Mouse (Mus musculus) retina, postnatal 7 days (tissue): ENCODE results near the gene Ak3.
A peak's percentile ranks its signal among the peaks of the same experiment; 100 is the strongest.
"Not testable (repeated sequence)": the region's sequence is repeated elsewhere in the genome, so short reads cannot be mapped to it uniquely, and the experiment has no call there.

Source experiments
- DNase-seq: peaks from one replicate; pipeline ENCODE4 v3.0.0-alpha.2; 2012; ENCODE audit warnings: low read depth, low spot score

The Ak3 gene

GRCm38 (mm10) chr19:29044353-29044768, 3.4 kb downstream of the Ak3 start:
- no peak for DNase-seq

DNA sequence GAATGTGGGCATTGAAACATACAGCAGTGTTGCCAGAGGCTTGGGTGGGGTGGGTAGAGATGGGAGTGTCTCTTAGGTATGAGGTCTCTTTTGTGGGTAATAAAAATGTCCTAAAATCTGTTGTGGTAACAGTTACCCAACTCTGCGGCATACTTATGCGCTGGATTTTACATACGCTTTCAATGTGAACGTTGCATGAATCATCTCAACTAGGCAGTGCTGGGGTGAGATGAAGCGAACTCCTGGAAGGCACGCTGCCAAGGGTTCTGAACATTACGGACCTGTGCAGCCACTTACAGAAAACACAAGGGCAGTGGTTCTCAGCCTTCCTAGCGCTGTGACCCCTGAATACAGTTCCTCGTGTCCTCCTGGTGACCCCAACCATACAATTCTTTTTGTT, 5.1 kb downstream of the Ak3 start:
- DNase-seq: no peak

DNA sequence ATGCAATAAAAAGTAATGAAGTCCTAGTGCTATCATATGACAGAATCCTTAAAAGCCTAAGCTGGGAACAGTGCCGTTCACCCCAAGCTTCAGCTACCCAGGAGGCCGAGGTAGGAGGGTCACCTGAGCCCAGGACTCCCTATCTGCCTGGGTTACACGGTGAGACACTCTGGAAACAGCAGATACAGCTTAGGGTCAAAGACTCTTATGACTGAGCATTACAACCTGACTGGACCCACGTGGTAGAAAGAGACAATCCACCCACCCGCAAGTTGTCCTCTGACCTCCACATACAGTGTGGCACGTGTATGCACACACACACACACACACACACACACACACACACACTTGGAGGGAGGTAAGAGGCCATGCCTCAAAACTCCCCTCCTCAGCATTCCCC, 5.6 kb downstream of the Ak3 start:
- no peak for DNase-seq

GRCm38 (mm10) chr19:29040206-29040605, 7.6 kb downstream of the Ak3 start:
- DNase-seq: no peak

GRCm38 (mm10) chr19:29039334-29039733, 8.4 kb downstream of the Ak3 start:
- no peak for DNase-seq

DNA sequence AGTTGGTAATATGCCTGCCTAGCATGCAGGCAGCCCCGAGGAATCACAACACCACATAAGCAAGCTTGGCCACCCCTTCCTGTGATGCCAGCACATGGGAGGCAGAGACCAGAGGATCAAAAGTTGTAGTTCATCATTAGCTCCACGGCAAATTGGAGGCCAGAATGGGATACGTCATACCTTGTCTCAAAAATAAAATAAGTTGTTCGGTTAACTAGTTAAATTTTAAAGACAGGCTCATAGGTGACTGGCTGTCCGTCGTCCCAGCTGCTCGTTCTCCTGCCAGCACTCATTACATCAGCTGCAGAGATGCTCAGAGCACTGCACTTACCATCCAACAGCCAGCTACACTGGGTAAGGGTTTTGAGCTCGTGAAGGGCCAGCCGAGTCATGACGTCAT, 10.2 kb downstream of the Ak3 start:
- no peak for DNase-seq

DNA sequence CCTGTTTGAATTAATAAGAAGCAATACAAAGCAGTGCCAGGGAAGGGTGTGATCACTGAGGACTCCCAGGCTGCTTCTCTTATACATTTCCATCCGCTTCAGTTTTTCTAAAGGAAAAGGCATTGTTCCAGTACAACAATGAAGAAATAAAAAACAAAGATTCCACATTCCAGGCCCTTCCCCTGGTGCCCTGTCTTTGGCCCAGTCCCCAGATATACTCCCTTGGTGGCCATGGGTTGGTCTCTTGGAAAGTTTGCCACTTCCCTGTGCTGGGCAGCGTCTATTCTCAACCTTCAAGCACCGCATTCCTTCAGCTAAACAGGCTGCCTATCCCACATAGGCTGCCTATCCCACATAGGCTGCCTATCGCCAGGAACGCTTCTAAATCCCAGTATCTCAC, 10.7 kb downstream of the Ak3 start:
- no peak for DNase-seq

DNA sequence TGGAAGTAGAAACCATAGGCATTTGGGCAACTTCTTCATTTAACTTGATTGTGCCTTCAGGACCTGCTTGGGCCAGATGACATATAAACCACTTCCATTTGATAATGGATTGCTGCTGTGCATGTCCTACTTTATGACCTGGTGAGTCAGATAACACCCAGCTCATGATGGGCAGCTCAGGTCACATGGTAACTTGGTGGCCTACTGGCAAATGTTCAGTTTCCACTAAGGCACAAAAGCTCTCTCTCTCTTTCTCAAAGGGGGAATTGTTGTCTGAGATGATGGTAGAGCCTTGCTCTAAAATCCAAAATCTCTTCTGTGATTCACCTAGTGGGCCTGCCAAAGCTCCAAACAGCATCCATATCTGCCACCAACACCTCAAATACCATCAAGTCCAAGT, 15.1 kb downstream of the Ak3 start:
- DNase-seq: no peak

- no peak for DNase-seq
Observed at GRCm38 (mm10) chr19:29031788-29032187, 16.0 kb downstream of the Ak3 start.

DNA sequence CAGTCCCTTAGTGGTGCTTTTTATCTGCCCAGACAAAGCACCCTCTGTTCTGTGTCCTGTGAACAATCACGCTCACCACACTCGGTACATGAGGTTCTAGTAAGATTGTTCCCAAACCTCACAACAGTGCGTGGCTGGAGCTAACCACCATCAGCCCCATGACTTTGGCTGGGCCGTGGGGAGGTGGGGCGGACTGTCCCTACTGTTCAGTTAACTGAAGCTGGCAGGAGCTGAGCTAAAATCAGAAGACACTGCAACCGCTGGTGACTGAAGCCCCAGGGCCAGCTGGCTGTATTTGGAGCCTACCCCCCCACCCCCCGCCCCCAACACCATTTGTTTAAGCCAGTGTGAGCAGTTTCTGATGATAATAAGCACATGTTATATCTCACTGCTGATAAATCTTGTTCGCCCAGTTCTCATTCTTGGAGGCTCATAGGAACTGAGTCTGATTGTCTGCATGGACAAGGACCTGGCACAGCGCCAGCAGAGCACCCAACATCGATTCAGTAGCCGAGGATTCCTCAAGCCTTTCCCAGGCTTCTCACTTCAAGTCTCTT, 23.3 kb downstream of the Ak3 start:
- DNase-seq: no peak

GRCm38 (mm10) chr19:29021754-29022345, 25.9 kb downstream of the Ak3 start:
- no peak for DNase-seq

DNA sequence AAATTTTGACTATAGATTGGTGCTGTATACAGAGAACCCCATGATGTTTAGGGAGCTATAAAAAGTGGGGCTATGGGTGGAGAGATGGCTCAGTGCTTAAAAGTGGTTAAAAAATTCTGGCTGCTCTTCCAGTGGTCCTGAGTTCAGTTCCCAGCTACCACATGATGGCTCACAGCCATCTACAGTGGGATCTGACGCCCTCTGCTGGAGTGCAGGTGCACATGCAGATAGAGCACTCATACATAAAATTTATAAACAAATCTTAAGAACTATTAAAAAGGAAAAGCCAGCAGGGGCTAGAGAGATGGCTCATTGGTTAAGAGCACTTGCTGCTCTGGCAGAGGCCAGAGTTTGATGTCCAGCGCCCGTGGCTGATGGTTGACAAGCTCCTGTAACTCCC, 28.1 kb downstream of the Ak3 start:
- DNase-seq: no peak

DNA sequence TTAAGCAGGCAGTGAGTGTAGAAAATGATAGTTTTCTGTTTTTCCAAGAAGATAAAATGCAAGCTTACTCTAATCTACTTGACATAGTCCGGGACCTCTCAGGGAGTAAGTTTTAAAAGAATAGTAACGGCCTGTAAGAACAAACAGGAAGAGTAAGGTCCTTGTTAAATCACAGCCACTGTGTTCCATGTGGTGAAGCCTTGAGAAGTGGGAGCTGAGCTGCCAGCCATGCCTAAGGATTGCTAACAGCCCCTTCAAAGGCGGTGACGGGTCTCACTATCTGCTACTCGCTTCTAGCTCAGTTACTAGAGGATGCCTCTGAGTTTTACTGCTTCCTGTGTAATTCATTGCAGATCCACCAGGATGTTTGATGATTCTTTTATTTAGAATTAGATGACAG, 31.0 kb downstream of the Ak3 start:
- no peak for DNase-seq

GRCm38 (mm10) chr19:29016204-29016765, 31.5 kb downstream of the Ak3 start:
- DNase-seq: peak; percentile 23

DNA sequence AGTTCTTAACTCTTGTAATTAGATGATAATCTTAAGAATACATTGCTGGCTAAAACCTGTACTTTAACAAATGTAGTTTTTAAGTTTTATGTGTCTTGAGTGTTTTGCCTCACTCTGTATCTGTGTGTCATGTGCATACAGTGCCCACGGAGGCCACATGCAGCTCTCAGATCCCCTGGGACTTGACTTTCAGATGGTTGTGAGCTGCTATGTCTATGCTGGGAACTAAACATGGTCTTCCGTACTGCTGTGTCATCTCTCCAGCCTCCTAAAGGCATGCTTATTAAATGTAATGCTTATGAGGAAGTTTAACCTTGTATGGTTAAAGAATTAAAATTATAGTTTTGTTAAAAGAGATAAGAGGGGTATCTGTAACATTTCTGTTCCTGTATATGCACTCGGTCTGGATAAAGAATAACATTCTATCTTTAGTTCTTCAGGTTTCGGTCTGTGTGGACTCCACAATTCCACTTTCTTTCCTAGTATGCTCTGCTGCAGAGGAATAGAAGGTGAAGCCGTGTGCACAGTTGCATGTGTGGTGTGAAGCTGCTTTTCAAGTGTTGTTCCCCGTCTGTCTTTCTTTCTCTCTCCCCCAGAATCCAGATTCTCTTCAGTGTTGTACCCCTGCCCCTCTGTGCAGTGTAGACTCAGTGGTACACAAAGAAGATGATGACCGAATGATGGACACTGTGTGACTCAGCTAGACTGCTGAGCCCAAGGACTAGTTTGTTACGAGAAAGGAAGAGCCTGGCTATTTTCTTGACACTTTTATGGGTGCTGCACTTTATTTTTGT, 32.2 kb downstream of the Ak3 start:
- DNase-seq: no peak

DNA sequence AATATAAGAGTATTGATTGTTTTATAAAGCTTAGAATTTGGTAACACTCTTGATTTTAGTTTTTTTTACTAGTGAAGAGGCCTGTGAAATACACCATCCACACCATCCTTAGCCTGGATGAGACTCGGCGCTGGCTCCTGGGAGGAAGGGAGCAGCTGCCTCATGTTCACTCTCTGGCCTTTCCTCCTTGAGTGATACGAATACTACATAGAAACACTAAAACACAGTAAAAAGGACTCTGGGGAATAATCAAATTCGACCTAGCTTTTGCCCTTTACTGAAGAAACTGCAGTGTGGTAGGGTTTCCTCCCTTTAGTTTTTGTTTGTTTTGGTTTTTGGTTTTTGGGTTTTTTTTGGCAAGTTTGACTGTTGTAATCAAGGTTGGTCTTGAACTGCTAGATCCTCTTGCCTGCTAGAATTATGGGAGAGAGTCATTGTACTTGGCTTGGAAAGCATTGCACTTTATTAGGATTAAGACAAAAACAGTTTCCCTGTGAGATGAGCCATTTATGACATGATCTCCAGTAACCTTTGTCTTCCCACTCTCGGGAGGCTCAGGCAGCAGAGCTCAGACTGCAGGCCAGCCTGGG, 33.2 kb downstream of the Ak3 start:
- no peak for DNase-seq

DNA sequence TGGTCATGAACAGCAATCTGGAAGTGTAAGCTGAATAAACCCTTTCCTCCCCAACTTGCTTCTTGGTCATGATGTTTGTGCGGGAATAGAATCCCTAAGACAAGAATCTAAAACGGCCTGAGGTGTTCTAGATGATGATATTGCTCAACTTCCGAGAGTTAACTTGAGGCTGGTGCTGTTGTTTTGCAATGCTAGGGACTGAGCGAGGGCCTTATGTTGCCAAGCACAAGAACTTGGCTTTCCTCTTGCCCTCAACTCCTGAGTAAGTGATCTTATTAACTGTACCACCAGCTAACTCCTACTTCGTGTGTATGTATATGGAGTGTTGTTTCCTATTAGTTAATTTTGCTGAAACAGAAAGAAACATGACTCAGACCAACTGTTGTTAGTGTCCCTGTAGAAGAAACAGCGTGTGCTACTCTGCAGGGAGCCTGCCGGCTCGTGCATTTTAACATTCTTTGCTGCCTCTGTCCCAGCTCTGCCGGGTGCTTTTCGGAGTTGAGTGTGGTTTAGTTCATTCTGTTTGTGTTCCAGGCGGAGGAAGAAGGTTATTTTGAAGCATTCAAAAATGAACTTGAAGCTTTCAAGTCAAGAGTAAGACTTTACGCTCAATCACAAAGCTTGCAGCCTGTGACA, 36.3 kb downstream of the Ak3 start:
- no peak for DNase-seq

GRCm38 (mm10) chr19:29009046-29009445, 38.7 kb downstream of the Ak3 start:
- DNase-seq: no peak

DNA sequence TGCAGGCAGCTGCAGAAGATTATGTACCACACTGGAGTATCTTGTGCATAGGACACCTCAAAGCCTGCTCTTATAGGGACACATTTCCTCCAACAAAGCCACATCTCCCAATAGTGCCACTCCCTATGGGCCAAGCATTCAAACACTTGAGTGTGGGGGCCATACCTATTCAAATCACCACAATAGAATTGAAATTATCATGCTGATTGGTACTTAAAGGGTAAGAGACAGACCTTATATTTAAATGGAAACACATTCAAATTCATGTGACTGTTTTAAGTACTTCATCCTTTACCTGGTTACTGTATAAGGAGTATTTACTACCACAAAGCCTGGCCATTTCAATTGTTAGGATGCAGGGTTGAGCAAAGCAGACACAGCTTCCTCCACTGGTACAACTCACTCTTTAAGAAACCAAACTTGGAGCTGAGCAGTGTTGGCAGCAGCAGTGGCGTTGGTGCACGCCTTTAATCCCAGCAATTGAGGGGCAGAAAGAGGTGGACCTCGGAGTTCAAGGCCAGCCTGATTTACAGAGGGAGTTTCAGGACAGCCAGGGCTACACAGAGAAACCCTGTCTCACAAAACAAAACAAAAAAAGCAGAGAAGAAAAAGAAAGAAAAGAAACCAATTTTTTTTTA, 39.6 kb downstream of the Ak3 start:
- DNase-seq: no peak

DNA sequence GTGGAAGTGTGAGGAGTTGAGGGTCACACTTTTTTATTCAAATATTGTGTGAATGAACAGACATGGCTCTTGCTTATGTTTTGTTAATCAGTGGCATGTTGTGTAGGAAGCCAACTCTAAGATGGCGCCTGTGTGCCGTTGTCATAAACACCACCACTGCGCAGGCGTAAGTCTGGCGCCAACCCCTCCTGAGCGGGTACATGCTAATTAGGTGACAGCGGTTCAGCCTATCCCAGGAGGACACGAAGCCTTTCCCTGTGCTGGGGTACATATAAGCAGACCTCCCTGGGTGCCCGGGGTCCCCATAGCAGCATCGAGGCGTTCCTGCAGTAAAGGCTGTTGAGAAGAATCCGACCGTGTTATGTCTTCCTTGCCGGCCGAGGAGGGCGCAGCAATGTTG, 47.4 kb downstream of the Ak3 start:
- not testable (repeated sequence) for DNase-seq

DNA sequence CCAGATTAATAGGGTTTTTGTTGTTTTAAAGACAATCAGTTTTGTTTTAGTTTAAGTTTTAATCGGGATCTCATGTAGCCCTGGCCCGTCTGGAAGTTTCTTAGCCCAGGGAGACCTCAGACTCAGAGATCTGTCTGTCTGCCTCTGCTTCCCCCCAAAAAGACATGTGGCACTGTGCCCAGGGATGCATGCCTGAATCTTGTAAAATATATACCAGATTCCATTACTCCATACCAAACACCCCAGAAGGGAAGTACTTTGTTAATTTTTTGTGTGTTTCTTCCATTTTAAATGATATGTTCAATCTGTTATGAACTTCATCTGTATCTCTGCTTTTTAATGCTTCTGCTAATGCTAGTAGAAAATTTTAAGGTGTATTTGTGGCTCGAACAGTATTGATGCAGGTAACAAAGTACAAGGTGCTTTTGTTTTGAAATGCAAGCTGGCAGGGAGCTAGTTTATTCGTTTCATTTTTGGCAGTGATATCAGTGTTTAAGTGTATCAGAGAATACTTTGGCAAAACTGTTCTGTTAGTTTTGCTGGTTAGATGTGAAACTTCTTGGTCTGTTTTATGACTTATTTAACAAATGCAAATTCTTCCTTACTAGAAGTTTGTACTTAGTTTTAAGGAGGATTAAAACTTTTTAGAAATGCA, 49.7 kb downstream of the Ak3 start:
- DNase-seq: no peak
